Mouse (Mus musculus) forebrain, embryonic 14.5 days (tissue): ENCODE results near the gene Etv4. TPM values are rescaled to one million over a fixed set of nuclear protein-coding genes. Genes with fewer than 3 reads are reported as not detected.

ENCODE experiments used
- ATAC-seq: fragments of 200-750 bp; cut with Nextera tagmentation; 2 replicates; pipeline ENCODE4 v1.8.0; 2017; ENCODE audit warnings: mild to moderate bottlenecking, moderate library complexity
- DNase-seq: peaks from one replicate; pipeline ENCODE4 v3.0.0-alpha.2; 2015; ENCODE audit warnings: low spot score
- H3K27ac ChIP-seq: fragments of 300-500 bp; sonication (generic); 2 replicates; pipeline ENCODE4 v1.5.1; 2014; ENCODE audit warnings: low read depth, mild to moderate bottlenecking, control low read depth, low read length, moderate library complexity
- H3K27me3 ChIP-seq: fragments of 300-500 bp; sonication (generic); replicated peaks from 2 replicates; pipeline ENCODE4 v1.6.1; 2014; ENCODE audit warnings: low read length, control low read depth, mixed read lengths; ENCODE audit not compliant: control insufficient read depth, insufficient read depth
- H3K36me3 ChIP-seq: fragments of 300-500 bp; sonication (generic); 2 replicates; pipeline ENCODE4 v1.6.1; 2014; ENCODE audit warnings: low read length, control low read depth; ENCODE audit not compliant: control insufficient read depth, insufficient read depth
- H3K4me1 ChIP-seq: fragments of 300-500 bp; sonication (generic); 2 replicates; pipeline ENCODE4 v1.6.1; 2014; ENCODE audit warnings: antibody characterized with exemption, low read length, control low read depth; ENCODE audit not compliant: control insufficient read depth, insufficient read depth
- H3K4me2 ChIP-seq: fragments of 300-500 bp; sonication (generic); 2 replicates; pipeline ENCODE4 v1.6.1; 2014; ENCODE audit warnings: mild to moderate bottlenecking, control low read depth, low read length
- H3K4me3 ChIP-seq: fragments of 300-500 bp; sonication (generic); 2 replicates; pipeline ENCODE4 v1.5.1; 2014; ENCODE audit warnings: low read depth, low read length, control low read depth
- H3K9ac ChIP-seq: fragments of 300-500 bp; sonication (generic); 2 replicates; pipeline ENCODE4 v1.6.1; 2014; ENCODE audit warnings: mild to moderate bottlenecking, low read length, control low read depth, moderate library complexity
- H3K9me3 ChIP-seq: fragments of 300-500 bp; sonication (generic); replicated peaks from 2 replicates; pipeline ENCODE4 v1.6.1; 2016; ENCODE audit warnings: low read length, control low read depth, mixed read lengths; ENCODE audit not compliant: control insufficient read depth
- WGBS: fragments of 180-500 bp; shearing (Covaris S2); extraction: QIAGEN DNeasy Blood & Tissue Kit; methylation state at CpG from one replicate; pipeline ENCODE4 v1.1.7; 2014; 5-methylcytosine and 5-hydroxymethylcytosine counted together
- polyA plus RNA-seq: library from polyadenylated mRNA; unstranded; fragments of >200 nt; fragmentation: Nextera tagmentation; extraction: Ambion mirVana; gene quantifications from 2 replicates; pipeline ENCODE4 v1.2.1, GENCODE M21; 2014

The Etv4 gene
- polyA plus RNA-seq, 1 experiment from 2014 or later = 4.5 TPM

- ATAC-seq (no peak), DNase-seq (no peak)
- no peaks in the 10 kb centered on the region for H3K36me3 ChIP-seq
- no peak overlapping the region for H3K4me3 ChIP-seq
- H3K4me2 ChIP-seq = no peak overlapping the region
- no peak overlapping the region for H3K27ac ChIP-seq
- H3K27me3 ChIP-seq = 0 out of 2 replicates have a peak, but pooled peaks cover 3% of the 10 kb centered on the region
- H3K4me1 ChIP-seq = peaks cover 3% of the 10 kb centered on the region; the same call in 1 of the 2 replicates
- no peak overlapping the region for H3K9ac ChIP-seq
- 25% methylated on average over 22 of the region's 22 CpGs for WGBS
- H3K9me3 ChIP-seq = 0 out of 2 replicates have a peak, but pooled peaks cover 7% of the 10 kb centered on the region
Observed at GRCm38 (mm10) chr11:101815103-101816085, 30.2 kb upstream of the Etv4 start.

- Histone ChIP-seq H3K9ac (peak overlapping the region; percentile 41), H3K4me1 (peaks cover 3% of the 10 kb centered on the region; the same call in 1 of the 2 replicates), H3K36me3 (no peaks in the 10 kb centered on the region), H3K27ac (no peak overlapping the region), H3K9me3 (0 out of 2 replicates have a peak, but pooled peaks cover 3% of the 10 kb centered on the region), H3K4me3 (peak overlapping the region; percentile 13; the same call in 1 of the 2 replicates), H3K27me3 (0 out of 2 replicates have a peak, but pooled peaks cover 3% of the 10 kb centered on the region), H3K4me2 (peak overlapping the region; percentile 48)
- DNase-seq (peak; percentile 76), ATAC-seq (peak; percentile 61; the same call in 1 of the 2 replicates)
- 9% methylated on average over 23 of the region's 23 CpGs for WGBS
Observed at GRCm38 (mm10) chr11:101814375-101815102, 29.4 kb upstream of the Etv4 start.

DNA sequence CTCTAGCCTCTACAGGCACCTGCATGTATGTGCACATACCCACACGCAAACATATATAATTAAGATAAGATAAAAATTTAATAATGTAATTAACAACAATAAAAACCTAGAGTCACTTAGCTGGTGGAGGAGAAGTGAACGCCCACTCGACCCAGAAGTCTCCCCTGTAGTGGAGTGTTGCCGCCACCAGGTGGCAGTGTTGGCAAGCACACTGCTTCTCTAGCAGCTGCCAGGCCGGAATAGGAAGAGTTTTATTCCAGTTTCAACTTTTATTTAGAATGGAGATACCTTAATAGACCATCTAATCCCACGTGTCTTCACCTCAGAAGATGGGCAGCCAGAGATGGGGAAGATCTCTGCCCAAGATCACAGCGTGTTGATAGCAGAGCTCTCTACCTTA, 28.1 kb upstream of the Etv4 start:
- Histone ChIP-seq H3K4me3 (no peak overlapping the region), H3K36me3 (no peaks in the 10 kb centered on the region), H3K4me2 (no peak overlapping the region), H3K4me1 (peaks cover 3% of the 10 kb centered on the region; the same call in 1 of the 2 replicates), H3K27me3 (0 out of 2 replicates have a peak, but pooled peaks cover 3% of the 10 kb centered on the region), H3K27ac (no peak overlapping the region), H3K9me3 (0 out of 2 replicates have a peak, but pooled peaks cover 3% of the 10 kb centered on the region), H3K9ac (no peak overlapping the region)
- DNase-seq = peak; percentile 84
- WGBS = under 1% methylated on average over 7 of the region's 7 CpGs
- no peak; the same call in 1 of the 2 replicates for ATAC-seq

DNA sequence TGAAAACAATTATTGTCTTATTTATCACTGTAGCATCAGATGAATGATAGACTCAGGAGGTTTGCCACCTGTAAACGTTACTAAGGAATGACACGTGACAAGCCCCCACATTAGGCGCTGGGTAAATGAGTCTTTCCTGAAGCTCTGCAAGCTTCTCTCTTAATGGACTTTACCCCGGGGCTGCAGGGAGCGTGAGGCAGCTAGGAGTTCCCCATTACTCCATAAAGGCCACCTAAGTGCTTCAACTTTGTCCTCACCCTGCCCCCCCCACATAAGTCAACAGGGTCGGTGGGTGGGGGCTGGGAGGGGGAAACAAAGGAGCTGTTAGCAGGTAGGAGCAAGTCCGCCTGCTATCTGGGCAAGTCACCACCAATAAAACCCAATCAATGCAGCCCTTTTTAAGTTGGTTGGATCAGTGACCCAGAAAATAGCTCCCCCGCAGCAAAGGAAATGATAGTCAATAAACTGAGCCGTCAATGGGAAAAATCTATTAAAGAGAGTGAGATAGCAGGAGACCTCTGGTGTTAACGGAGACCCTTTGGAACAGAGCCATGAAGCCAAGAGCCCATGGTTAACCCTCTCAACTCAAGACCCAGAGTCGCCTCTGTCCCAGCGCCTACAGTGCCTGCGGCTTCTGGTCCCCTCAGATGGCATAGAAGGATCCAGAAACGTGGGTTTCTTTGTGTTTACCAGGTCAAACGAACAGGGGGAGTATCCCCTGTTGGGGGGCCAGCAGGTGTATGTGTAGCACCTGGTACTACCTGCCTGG, 24.1 kb upstream of the Etv4 start:
- H3K9ac ChIP-seq = no peak overlapping the region
- H3K4me3 ChIP-seq = no peak overlapping the region
- H3K27me3 ChIP-seq = no peaks in the 10 kb centered on the region
- H3K36me3 ChIP-seq = no peaks in the 10 kb centered on the region
- 0 out of 2 replicates have a peak, but pooled peaks cover 3% of the 10 kb centered on the region for H3K9me3 ChIP-seq
- no peaks in the 10 kb centered on the region for H3K4me1 ChIP-seq
- 35% methylated on average over 15 of the region's 15 CpGs for WGBS
- H3K4me2 ChIP-seq = no peak overlapping the region
- no peak for DNase-seq
- no peak for ATAC-seq
- H3K27ac ChIP-seq = no peak overlapping the region

DNA sequence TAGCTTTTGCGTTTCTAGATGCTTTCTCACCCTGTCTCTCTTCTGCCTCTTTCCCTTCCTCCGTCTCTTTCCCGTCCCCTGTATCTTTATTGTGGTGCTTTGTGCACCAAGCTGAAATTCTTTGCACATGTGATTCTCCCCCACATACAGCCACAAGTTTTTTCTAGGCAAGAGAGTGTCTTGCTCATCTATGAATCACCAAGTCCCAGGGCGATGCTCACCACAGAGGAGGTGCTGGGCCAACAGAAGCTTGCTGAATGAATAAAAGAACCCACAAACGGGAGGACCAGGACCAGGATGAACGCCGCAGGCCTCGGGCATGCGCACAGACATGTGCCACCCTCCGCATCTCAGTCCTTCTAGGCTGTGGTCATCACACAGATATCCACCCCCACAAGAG, 22.1 kb upstream of the Etv4 start:
- Histone ChIP-seq H3K4me2 (no peak overlapping the region), H3K27ac (no peak overlapping the region), H3K9ac (no peak overlapping the region), H3K4me1 (no peaks in the 10 kb centered on the region), H3K4me3 (no peak overlapping the region), H3K27me3 (no peaks in the 10 kb centered on the region), H3K9me3 (0 out of 2 replicates have a peak, but pooled peaks cover 3% of the 10 kb centered on the region), H3K36me3 (no peaks in the 10 kb centered on the region)
- WGBS = 86% methylated on average over 10 of the region's 10 CpGs
- DNase-seq = no peak
- no peak for ATAC-seq

GRCm38 (mm10) chr11:101806741-101807140, 21.6 kb upstream of the Etv4 start:
- ATAC-seq = no peak

DNA sequence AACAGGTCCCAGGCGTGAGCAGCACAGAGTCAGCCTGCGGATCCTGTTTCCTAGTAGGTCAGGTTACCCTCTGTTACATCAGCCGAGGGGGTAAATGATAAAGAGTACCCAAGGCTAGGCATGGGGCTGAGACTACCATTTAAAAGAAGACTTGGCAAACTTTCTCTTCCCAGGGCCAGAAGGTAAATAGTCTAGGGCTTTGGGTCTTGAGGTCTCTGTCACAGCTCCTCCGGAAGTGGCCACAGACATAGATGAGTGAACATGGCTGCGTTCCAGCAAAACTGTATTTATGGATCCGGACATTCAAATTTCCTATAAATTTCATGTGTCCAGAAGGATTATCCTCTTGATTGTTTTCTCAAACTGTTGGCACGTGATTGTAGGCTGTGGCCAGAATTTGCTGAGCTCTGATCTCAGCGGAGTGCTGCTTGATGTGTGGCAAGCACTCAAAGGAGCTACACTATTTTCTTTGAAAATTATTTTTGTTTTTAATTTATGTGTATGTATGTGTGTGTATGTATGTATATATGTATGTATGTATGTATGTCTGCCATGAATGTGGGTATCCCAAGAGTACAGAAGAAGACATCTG, 20.0 kb upstream of the Etv4 start:
- Histone ChIP-seq H3K4me3 (no peak overlapping the region), H3K9ac (no peak overlapping the region), H3K4me1 (no peaks in the 10 kb centered on the region), H3K9me3 (no peaks in the 10 kb centered on the region), H3K4me2 (no peak overlapping the region), H3K27me3 (no peaks in the 10 kb centered on the region), H3K36me3 (no peaks in the 10 kb centered on the region), H3K27ac (no peak overlapping the region)
- no peak for DNase-seq
- no peak for ATAC-seq
- 89% methylated on average over 8 of the region's 8 CpGs for WGBS

More at GRCm38 (mm10) chr11:101806741-101807140, 21.6 kb upstream of the Etv4 start:
- Histone ChIP-seq H3K36me3 (no peaks in the 10 kb centered on the region), H3K4me1 (no peaks in the 10 kb centered on the region), H3K27me3 (no peaks in the 10 kb centered on the region), H3K9me3 (0 out of 2 replicates have a peak, but pooled peaks cover 2% of the 10 kb centered on the region), H3K9ac (no peak overlapping the region), H3K4me3 (no peak overlapping the region), H3K27ac (no peak overlapping the region), H3K4me2 (no peak overlapping the region)
- DNase-seq = no peak
- WGBS = 65% methylated on average over 12 of the region's 12 CpGs

DNA sequence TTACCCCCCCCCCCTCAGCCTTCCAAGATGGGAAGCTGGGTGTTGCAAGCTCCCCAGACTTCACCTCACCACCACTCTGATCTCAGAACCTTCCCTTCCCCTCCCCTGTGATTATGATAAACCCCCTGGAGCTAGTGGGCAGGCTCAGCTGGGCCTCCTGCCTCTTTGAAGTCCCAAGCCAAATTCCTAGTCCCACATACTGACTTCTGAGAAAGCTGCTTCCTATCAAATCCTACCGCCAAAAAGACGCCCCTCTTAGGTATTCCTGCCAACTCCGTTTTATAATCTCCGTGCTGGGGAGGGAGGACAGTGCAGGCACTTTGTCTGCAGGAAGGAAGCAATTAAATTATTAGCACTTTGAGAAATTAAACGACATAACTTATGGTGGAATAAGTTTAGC, 16.2 kb upstream of the Etv4 start:
- WGBS = 6% methylated on average over 5 of the region's 5 CpGs
- ATAC-seq = no peak

More for the DNA sequence above, 16.2 kb upstream of the Etv4 start:
- DNase-seq = no peak
- no peaks in the 10 kb centered on the region for H3K27me3 ChIP-seq
- no peak overlapping the region for H3K27ac ChIP-seq
- no peaks in the 10 kb centered on the region for H3K9me3 ChIP-seq
- H3K9ac ChIP-seq = no peak overlapping the region
- H3K4me1 ChIP-seq = no peaks in the 10 kb centered on the region
- no peak overlapping the region for H3K4me2 ChIP-seq
- H3K4me3 ChIP-seq = no peak overlapping the region
- H3K36me3 ChIP-seq = no peaks in the 10 kb centered on the region
